Mouse (Mus musculus) left cerebral cortex, adult 8-10 months (tissue): ENCODE data around the gene Mageb3. TPM values are rescaled to one million over a fixed set of nuclear protein-coding genes. Genes with fewer than 3 reads are reported as not detected.
A peak's percentile ranks its signal among the peaks of the same experiment; 100 is the strongest.
"Not testable (repeated sequence)": the region's sequence is repeated elsewhere in the genome, so short reads cannot be mapped to it uniquely, and the experiment has no call there.

ENCODE experiments used
- DNase-seq, 2 experiments: peaks; one replicate each; pipeline ENCODE4 v3.0.0; 2022; ENCODE audit warnings: low spot score in 2 of 2
- total RNA-seq, 4 experiments: library from RNA; stranded (reverse); gene quantifications; 2 replicates each; pipeline ENCODE4 v1.2.4; 2022

Mageb3 gene
- under 1 TPM in 2 of 4 experiments, not detected in 2; 0.16 to 0.41 TPM for total RNA-seq

GRCm38 (mm10) chr2:121955765-121956223, at the start of gene Mageb3, which contains the start of gene Ctdspl2:
Gene Mageb3 (minus strand): TSS chr2:121956092.
Gene Ctdspl2 (plus strand): TSS chr2:121956001.
- peak; percentile 89 to 93 for DNase-seq

DNA sequence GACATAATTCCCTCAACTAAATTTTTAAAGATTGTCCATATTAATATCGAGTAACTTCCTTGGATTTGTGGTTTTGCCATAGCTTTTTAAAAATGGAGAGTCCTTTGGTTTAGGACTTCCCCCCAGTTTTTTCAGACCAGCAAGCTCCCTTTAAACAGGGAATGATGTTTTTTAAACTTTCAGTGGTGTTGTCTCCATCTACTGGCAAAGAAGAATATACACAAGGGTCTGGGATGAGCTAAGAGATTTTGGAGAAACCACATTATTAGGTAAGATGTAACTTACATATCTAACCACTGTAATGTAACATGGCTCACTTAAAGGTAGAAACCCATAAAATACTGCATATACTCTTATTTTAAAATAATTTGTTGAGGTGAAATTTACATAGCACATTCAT, 39.8 kb upstream of the Mageb3 start:
- no peak for DNase-seq

- DNase-seq: no peak
Observed at GRCm38 (mm10) chr2:121957216-121957792, 1.4 kb upstream of the Mageb3 start.

GRCm38 (mm10) chr2:121956224-121957018, 529 bp upstream of the Mageb3 start:
- peak; percentile 2 to 94 for DNase-seq

- DNase-seq: no peak
Observed at GRCm38 (mm10) chr2:121954971-121955656, 778 bp downstream of the Mageb3 start.

DNA sequence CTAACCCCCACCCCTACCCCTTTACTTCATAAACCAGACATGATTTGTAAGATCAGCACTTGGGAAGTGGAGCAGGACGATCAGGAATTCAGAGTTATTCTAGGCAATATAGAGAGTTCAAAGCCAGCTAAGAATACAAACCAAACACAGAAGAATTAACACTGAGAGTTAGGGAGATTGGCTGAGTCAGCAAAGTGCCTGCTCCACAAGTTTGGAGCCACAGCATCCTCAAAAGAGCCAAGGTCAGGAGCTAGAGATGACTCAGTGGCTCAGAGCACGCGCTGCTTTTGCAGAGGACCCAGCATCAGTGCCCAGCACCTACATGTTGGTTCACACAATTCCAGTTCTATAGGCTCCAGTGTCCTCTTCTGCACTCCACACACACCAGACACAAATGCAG, 12.5 kb downstream of the Mageb3 start:
- DNase-seq: no peak

- not testable (repeated sequence) for DNase-seq
Observed at GRCm38 (mm10) chr2:121937624-121938023, 18.3 kb downstream of the Mageb3 start.

GRCm38 (mm10) chr2:121916047-121916970, 39.6 kb downstream of the Mageb3 start:
- DNase-seq: peak in 1 of 2 experiments; percentile 10

DNA sequence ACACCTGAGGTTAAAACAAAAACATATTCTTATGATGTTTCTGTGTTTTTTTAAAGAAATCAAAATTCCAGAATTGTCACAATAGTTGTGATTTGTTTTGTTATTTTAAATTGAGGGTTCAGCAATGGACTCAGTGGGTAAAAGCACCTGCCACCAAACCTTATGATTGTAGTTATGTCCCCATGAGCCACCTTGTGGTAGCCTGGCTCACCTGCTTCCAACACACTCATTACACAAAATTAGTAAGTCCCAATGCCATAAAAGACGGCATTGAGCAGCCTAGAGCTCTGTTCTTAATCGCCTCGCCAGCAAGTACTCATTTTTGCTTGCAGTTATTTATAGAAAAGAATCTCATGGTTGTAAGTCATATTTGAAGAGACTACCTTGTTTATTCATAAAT, 45.9 kb downstream of the Mageb3 start:
- DNase-seq: no peak

Other genes starting within 250 kb of the Mageb3 start
- gene Frmd5, start 149.0 kb downstream of the Mageb3 start, total RNA-seq: 10 to 100 TPM; 47.4 to 51.3 (median 50.4) TPM
- gene Casc4, start 89.1 kb downstream of the Mageb3 start, total RNA-seq: 10 to 100 TPM; 92.6 to 96.8 (median 94.1) TPM
- 10 to 100 TPM; 34.7 to 39.3 (median 35.7) TPM for gene Ctdspl2, start 91 bp downstream of the Mageb3 start, total RNA-seq
- 10 to 100 TPM; 19.5 to 22.6 (median 19.9) TPM for gene Eif3j1, start 72.5 kb upstream of the Mageb3 start, total RNA-seq
- gene Spg11, start 162.3 kb upstream of the Mageb3 start, total RNA-seq: 10 to 100 TPM; 16.3 to 16.7 (median 16.5) TPM
- gene B2m, start 191.6 kb upstream of the Mageb3 start, total RNA-seq: 100 to 1,000 TPM; 110 to 317 (median 183) TPM
- gene Trim69, start 204.6 kb upstream of the Mageb3 start, total RNA-seq: not detected
- gene Patl2, start 230.1 kb upstream of the Mageb3 start, total RNA-seq: under 1 TPM in 1 of 4 experiments, not detected in 3; 0.16 TPM
- not detected for gene Terb2, start 230.2 kb upstream of the Mageb3 start, total RNA-seq